ENCODE assay signal across 8 mouse cellular contexts in genomic region chr17:29615024-29615551, GRCm38 (mm10). TPM values are rescaled to one million over a fixed set of nuclear protein-coding genes. Genes with fewer than 3 reads are reported as not detected.
DNase-seq lines count a peak whose midpoint lies in the region; ATAC-seq and TF ChIP-seq lines count a peak whose summit lies in the region.

No protein-coding gene starts in this region.

- intact Hi-C loops in heart, postnatal 36 days (cut with DNase I) = loop anchor here (2.0 to 5.0 kb wide), 2 partner anchors 46 to 102 kb away; partner anchors contain the start of genes Ccdc167 and Cmtr1
- intact Hi-C loops in left cerebral cortex, postnatal 36 days (cut with DNase I) = no loop called here

- under 1% methylated on average over 43 of the region's 43 CpGs for WGBS in heart, embryonic 14.5 days
- under 1% methylated on average over 40 of the region's 43 CpGs for WGBS in limb, embryonic 15.5 days
- 1% methylated on average over 42 of the region's 43 CpGs for WGBS in small intestine, adult 2 months

- TF ChIP-seq POLR2A in small intestine, adult 2 months (IDR thresholded peaks at IDR 0.05; ENCODE audit: low read depth, low read length) = no peak; the same call in 1 of the 2 replicates

- H3K9me3 ChIP-seq in heart, embryonic 14.5 days (ENCODE audit: control insufficient read depth, low read length) = no peaks in the 10 kb centered on the region
- H3K9me3 ChIP-seq in G1E (replicated peaks) = no peaks in the 10 kb centered on the region
- no peaks in the 10 kb centered on the region for H3K9me3 ChIP-seq in limb, embryonic 15.5 days

- no peak for TF ChIP-seq CTCF in G1E (IDR thresholded peaks at IDR 0.05; ENCODE audit: low read depth, low read length)
- 0 out of 2 replicates have a peak, but pooled peaks have one; percentile 6 for TF ChIP-seq CTCF in small intestine, adult 2 months (IDR thresholded peaks at IDR 0.05; ENCODE audit: extremely low read depth, insufficient read length, insufficient replicate concordance, low read depth, low read length)

- no peak for DNase-seq in heart, postnatal 36 days
- DNase-seq in G1E (ENCODE audit: low spot score) = no peak
- DNase-seq in left cerebral cortex, postnatal 36 days (ENCODE audit: low spot score in 2 of 2) = no peak
- DNase-seq in adrenal gland, adult 18-20 months (ENCODE audit: low spot score in 2 of 2) = no peak

- peak overlapping the region; percentile 87 to 91 for H3K27ac ChIP-seq in heart, embryonic 14.5 days (replicated peaks in 1 of 2; ENCODE audit: control insufficient read depth in 1 of 2, insufficient read depth in 1 of 2, low read depth in 2 of 2, low read length in 2 of 2)
- H3K27ac ChIP-seq in limb, embryonic 15.5 days = peak overlapping the region; percentile 94
- peak overlapping the region; percentile 70 for H3K27ac ChIP-seq in small intestine, adult 2 months (ENCODE audit: insufficient read depth, low read depth, low read length)

- peaks cover 17% of the 10 kb centered on the region for H3K36me3 ChIP-seq in heart, embryonic 14.5 days (ENCODE audit: control insufficient read depth, insufficient read depth, low read length)
- H3K36me3 ChIP-seq in G1E (replicated peaks) = peaks cover 36% of the 10 kb centered on the region
- peaks cover 16% of the 10 kb centered on the region for H3K36me3 ChIP-seq in limb, embryonic 15.5 days
- peaks cover 6% of the 10 kb centered on the region; the same call in 1 of the 2 replicates for H3K36me3 ChIP-seq in small intestine, adult 2 months (ENCODE audit: control insufficient read depth, insufficient read depth, low read length)

- ATAC-seq in heart, embryonic 14.5 days (ENCODE audit: insufficient number of reproducible peaks, insufficient read depth, low FRiP score, low read depth) = peak; percentile 42; the same call in 1 of the 2 replicates
- no peak for ATAC-seq in G1E (ENCODE audit: extremely low read depth, insufficient number of reproducible peaks, low FRiP score, poor library complexity, severe bottlenecking)
- peak; percentile 41; the same call in 1 of the 2 replicates for ATAC-seq in erythroblast, adult 5-6 weeks (replicated peaks; ENCODE audit: low FRiP score, poor library complexity, severe bottlenecking)
- ATAC-seq in limb, embryonic 15.5 days (ENCODE audit: insufficient number of reproducible peaks, low FRiP score, low TSS enrichment, low read depth) = no peak; the same call in 1 of the 2 replicates

- peak overlapping the region; percentile 80 to 84 for H3K4me3 ChIP-seq in heart, embryonic 14.5 days (ENCODE audit: control insufficient read depth in 1 of 2, insufficient read depth in 1 of 2, low read depth in 1 of 2, low read length in 2 of 2)
- H3K4me3 ChIP-seq in G1E (ENCODE audit: low read depth, low read length) = peak overlapping the region; percentile 92
- H3K4me3 ChIP-seq in limb, embryonic 15.5 days = peak overlapping the region; percentile 83
- H3K4me3 ChIP-seq in small intestine, adult 2 months (ENCODE audit: low read depth, low read length) = peak overlapping the region; percentile 91

- H3K27me3 ChIP-seq in heart, embryonic 14.5 days (ENCODE audit: control insufficient read depth, insufficient read depth, low read length) = no peaks in the 10 kb centered on the region
- H3K27me3 ChIP-seq in G1E (ENCODE audit: insufficient read depth, low read length) = no peaks in the 10 kb centered on the region
- no peaks in the 10 kb centered on the region for H3K27me3 ChIP-seq in limb, embryonic 15.5 days
- H3K27me3 ChIP-seq in small intestine, adult 2 months (ENCODE audit: control insufficient read depth, insufficient read depth, low read length) = no peaks in the 10 kb centered on the region

- H3K9ac ChIP-seq in heart, embryonic 14.5 days (ENCODE audit: low read length) = peak overlapping the region; percentile 88
- H3K9ac ChIP-seq in limb, embryonic 15.5 days = peak overlapping the region; percentile 98

- H3K4me2 ChIP-seq in heart, embryonic 14.5 days (ENCODE audit: low read length) = peak overlapping the region; percentile 69
- H3K4me2 ChIP-seq in limb, embryonic 15.5 days = peak overlapping the region; percentile 65

- peaks cover 7 to 28% of the 10 kb centered on the region in 2 experiments for H3K4me1 ChIP-seq in heart, embryonic 14.5 days (ENCODE audit: control insufficient read depth in 2 of 2, insufficient read depth in 2 of 2, low read length in 2 of 2)
- H3K4me1 ChIP-seq in G1E (ENCODE audit: insufficient read depth, low read depth, low read length) = peaks cover 41% of the 10 kb centered on the region
- peaks cover 29% of the 10 kb centered on the region for H3K4me1 ChIP-seq in limb, embryonic 15.5 days
- peaks cover 12% of the 10 kb centered on the region; the same call in 1 of the 2 replicates for H3K4me1 ChIP-seq in small intestine, adult 2 months (ENCODE audit: control insufficient read depth, insufficient read depth, insufficient read length, low read length)

RNA-seq across cellular contexts. Expression of gene Gm28043, which starts 0.4 kb away (rescaled TPM):
- 2.1 and 3.3 TPM in 2 replicates for polyA plus RNA-seq in heart, embryonic 14.5 days (2014; fragmentation: Nextera tagmentation; extraction: Ambion mirVana)
- under 1 TPM; 0.78 to 0.81 TPM for total RNA-seq in heart, postnatal 36 days (2021)
- total RNA-seq in G1E (2014; fragmentation: Nextera tagmentation) (4.2 and 4.8 TPM in 2 replicates), G1E (2017) (9.2 and 11.6 TPM in 2 replicates)
- polyA plus RNA-seq in G1E (2012) = 0.21 and 0.29 TPM in 2 replicates
- 1.7 and 2.7 TPM in 2 replicates for total RNA-seq in erythroblast, adult 5-6 weeks (2015; ENCODE audit: low replicate concordance)
- total RNA-seq in erythroblast, adult 5-6 weeks (2017; ENCODE audit: low replicate concordance) = 20.6 and 22.0 TPM in 2 replicates
- 2.5 and 2.8 TPM in 2 replicates for polyA plus RNA-seq in limb, embryonic 15.5 days (2015; fragmentation: Nextera tagmentation; extraction: Ambion mirVana)
- 0.20 and 0.28 TPM in 2 replicates for polyA plus RNA-seq in small intestine, adult 2 months (2012; rRNA removed)
- 1 to 10 TPM; 3.2 to 5.4 TPM for total RNA-seq in left cerebral cortex, postnatal 36 days (2021)
- 1 to 10 TPM; 2.3 to 3.0 TPM for total RNA-seq in adrenal gland, adult 18-20 months (2021)

RNA-seq across cellular contexts. Expression of gene Rnf8, which starts 0.5 kb away (rescaled TPM):
- polyA plus RNA-seq in heart, embryonic 14.5 days (2014; fragmentation: Nextera tagmentation; extraction: Ambion mirVana) = 49.4 and 51.1 TPM in 2 replicates
- 10 to 100 TPM; 18.7 to 19.2 TPM for total RNA-seq in heart, postnatal 36 days (2021)
- total RNA-seq in G1E (2014; fragmentation: Nextera tagmentation) = 26.2 and 35.4 TPM in 2 replicates
- total RNA-seq in G1E (2017) = 29.0 and 37.3 TPM in 2 replicates
- 28.1 and 29.3 TPM in 2 replicates for polyA plus RNA-seq in G1E (2012)
- 14.4 and 17.1 TPM in 2 replicates for total RNA-seq in erythroblast, adult 5-6 weeks (2015; ENCODE audit: low replicate concordance)
- 6.8 and 37.2 TPM in 2 replicates for total RNA-seq in erythroblast, adult 5-6 weeks (2017; ENCODE audit: low replicate concordance)
- 67.3 and 68.8 TPM in 2 replicates for polyA plus RNA-seq in limb, embryonic 15.5 days (2015; fragmentation: Nextera tagmentation; extraction: Ambion mirVana)
- 7.2 and 18.2 TPM in 2 replicates for polyA plus RNA-seq in small intestine, adult 2 months (2012; rRNA removed)
- 10 to 100 TPM; 59.2 to 72.7 TPM for total RNA-seq in left cerebral cortex, postnatal 36 days (2021)
- 10 to 100 TPM; 35.1 to 68.3 TPM for total RNA-seq in adrenal gland, adult 18-20 months (2021)

RNA-seq across cellular contexts. Expression of gene Cmtr1, which starts 45.3 kb away (rescaled TPM):
- polyA plus RNA-seq in heart, embryonic 14.5 days (2014; fragmentation: Nextera tagmentation; extraction: Ambion mirVana) = 81.3 and 88.1 TPM in 2 replicates
- total RNA-seq in heart, postnatal 36 days (2021) = 10 to 100 TPM; 45.5 to 54.4 TPM
- total RNA-seq in G1E (2014; fragmentation: Nextera tagmentation) = 82.7 and 101 TPM in 2 replicates
- total RNA-seq in G1E (2017) = 155 and 182 TPM in 2 replicates
- 86.7 and 103 TPM in 2 replicates for polyA plus RNA-seq in G1E (2012)
- total RNA-seq in erythroblast, adult 5-6 weeks (2015; ENCODE audit: low replicate concordance) = 18.4 and 65.6 TPM in 2 replicates
- total RNA-seq in erythroblast, adult 5-6 weeks (2017; ENCODE audit: low replicate concordance) = 239 and 340 TPM in 2 replicates
- 100 and 110 TPM in 2 replicates for polyA plus RNA-seq in limb, embryonic 15.5 days (2015; fragmentation: Nextera tagmentation; extraction: Ambion mirVana)
- polyA plus RNA-seq in small intestine, adult 2 months (2012; rRNA removed) = 8.1 and 11.7 TPM in 2 replicates
- 100 to 1,000 TPM; 112 to 125 TPM for total RNA-seq in left cerebral cortex, postnatal 36 days (2021)
- 100 to 1,000 TPM in 1 of 2 experiments, 10 to 100 TPM in 1; 76.8 to 116 TPM for total RNA-seq in adrenal gland, adult 18-20 months (2021)

Comparison
In these comparisons a context has a peak if more than half of its experiments do, and no peak if none do; other contexts are left out.
1. ATAC-seq: peak in heart, embryonic 14.5 days (single experiment) and erythroblast, adult 5-6 weeks (single experiment); none in G1E (single experiment) and limb, embryonic 15.5 days (single experiment).
2. Peak in every context shown above with its lines, with median percentiles within 50 percentile points of each other: H3K27ac ChIP-seq and H3K4me3 ChIP-seq.